Mouse (Mus musculus): Measurements from ENCODE around the gene Lrrc49.

- no peak for TF ChIP-seq CTCF (conservative IDR thresholded peaks at IDR 0.05; ENCODE audit: insufficient read depth, insufficient read length, low read depth, low read length)
- no peak for TF ChIP-seq POLR2A (IDR thresholded peaks at IDR 0.05; ENCODE audit: low read depth, low read length)
Observed at GRCm38 (mm10) chr9:60608086-60608485, 79.9 kb downstream of the Lrrc49 start.
